Mouse (Mus musculus): ENCODE data around the gene Gm28551. TPM values are rescaled to one million over a fixed set of nuclear protein-coding genes. Genes with fewer than 3 reads are reported as not detected.

The Gm28551 gene
- polyA plus RNA-seq, 1 experiment = not detected

- Histone ChIP-seq H3K4me1 (ENCODE audit: control insufficient read depth, insufficient read depth, low read length) (no peaks in the 10 kb centered on the region; the same call in 1 of the 2 replicates), H3K27ac (ENCODE audit: control insufficient read depth, insufficient read depth, low read depth, low read length, poor library complexity) (peak within 1 kb of the TSS; percentile 94), H3K4me3 (replicated peaks; ENCODE audit: control insufficient read depth, low read depth, low read length) (peak within 1 kb of the TSS; percentile 85)
- WGBS = under 1% methylated on average over 66 of the region's 66 CpGs
- no peak for TF ChIP-seq CTCF (IDR thresholded peaks at IDR 0.05; ENCODE audit: control insufficient read depth, insufficient read depth, low read length)
- TF ChIP-seq POLR2A (IDR thresholded peaks at IDR 0.05; ENCODE audit: borderline replicate concordance, control insufficient read depth, low read depth, low read length) = peak; percentile 88
Observed at GRCm38 (mm10) chr1:53296581-53297383, 55.7 kb downstream of the Gm28551 start, which contains the start of the genes Pms1, Ormdl1 and Gm28778. TSS of gene Pms1 (minus strand) at chr1:53297018. TSS of gene Ormdl1 (plus strand) at chr1:53297095. TSS of gene Gm28778 (plus strand) at chr1:53297111.

GRCm38 (mm10) chr1:53291197-53291596 is 61.3 kb downstream of the Gm28551 start:
- no peak for TF ChIP-seq POLR2A (IDR thresholded peaks at IDR 0.05; ENCODE audit: borderline replicate concordance, control insufficient read depth, low read depth, low read length)
- 82% methylated on average over 3 of the region's 3 CpGs for WGBS
- Histone ChIP-seq H3K4me3 (replicated peaks; ENCODE audit: control insufficient read depth, low read depth, low read length) (no peak overlapping the region), H3K4me1 (ENCODE audit: control insufficient read depth, insufficient read depth, low read length) (no peaks in the 10 kb centered on the region), H3K27ac (ENCODE audit: control insufficient read depth, insufficient read depth, low read depth, low read length, poor library complexity) (no peak overlapping the region)

Other genes with a start within 250 kb of the Gm28551 start
- gene 1700019A02Rik, start 165.0 kb downstream of the Gm28551 start, polyA plus RNA-seq (2011; ENCODE audit: insufficient read depth, insufficient read length, low replicate concordance, missing spikeins) = not detected in 2 replicates
- gene Pms1, start 55.6 kb downstream of the Gm28551 start, polyA plus RNA-seq (2011; ENCODE audit: insufficient read depth, insufficient read length, low replicate concordance, missing spikeins) = 3.2 and 6.5 TPM in 2 replicates
- 7.6 and 7.8 TPM in 2 replicates for gene Ormdl1, start 55.6 kb downstream of the Gm28551 start, polyA plus RNA-seq (2011; ENCODE audit: insufficient read depth, insufficient read length, low replicate concordance, missing spikeins)
- 2.3 TPM in 1 of 2 replicates, not detected in the other for gene Gm28778, start 55.6 kb downstream of the Gm28551 start, polyA plus RNA-seq (2011; ENCODE audit: insufficient read depth, insufficient read length, low replicate concordance, missing spikeins)
- gene Osgepl1, start 39.0 kb downstream of the Gm28551 start, polyA plus RNA-seq (2011; ENCODE audit: insufficient read depth, insufficient read length, low replicate concordance, missing spikeins) = 9.9 and 10.3 TPM in 2 replicates
- gene Asdurf, start within 50 bp of the Gm28551 start, polyA plus RNA-seq (2011; ENCODE audit: insufficient read depth, insufficient read length, low replicate concordance, missing spikeins) = not detected in 2 replicates
- 27.7 and 45.2 TPM in 2 replicates for gene Asnsd1, start 85 bp upstream of the Gm28551 start, polyA plus RNA-seq (2011; ENCODE audit: insufficient read depth, insufficient read length, low replicate concordance, missing spikeins)

Data from bone marrow, adult 2 months (tissue).